Mouse (Mus musculus) liver, embryonic 12.5 days (tissue): ENCODE data around the gene Ankrd44. TPM values are rescaled to one million over a fixed set of nuclear protein-coding genes. Genes with fewer than 3 reads are reported as not detected.
A peak's percentile ranks its signal among the peaks of the same experiment; 100 is the strongest.
"Not testable (repeated sequence)": the region's sequence is repeated elsewhere in the genome, so short reads cannot be mapped to it uniquely, and the experiment has no call there.

Source experiments
- ATAC-seq: fragments of 200-750 bp; cut with Nextera tagmentation; 2 replicates; pipeline ENCODE4 v1.8.0; 2017; ENCODE audit warnings: moderate number of reproducible peaks, mild to moderate bottlenecking, moderate library complexity
- H3K27ac ChIP-seq: fragments of 300-500 bp; sonication (generic); 2 replicates; pipeline ENCODE4 v1.5.1; 2016; ENCODE audit warnings: mild to moderate bottlenecking
- H3K27me3 ChIP-seq: fragments of 300-500 bp; sonication (generic); replicated peaks from 2 replicates; pipeline ENCODE4 v1.6.1; 2016; ENCODE audit warnings: mild to moderate bottlenecking, moderate library complexity
- H3K36me3 ChIP-seq: fragments of 300-500 bp; sonication (generic); 2 replicates; pipeline ENCODE4 v1.6.1; 2016; ENCODE audit warnings: mild to moderate bottlenecking, moderate library complexity
- H3K4me1 ChIP-seq: fragments of 300-500 bp; sonication (generic); 2 replicates; pipeline ENCODE4 v1.6.1; 2016
- H3K4me2 ChIP-seq: fragments of 300-500 bp; sonication (generic); 2 replicates; pipeline ENCODE4 v1.6.1; 2016; ENCODE audit warnings: mild to moderate bottlenecking, moderate library complexity
- H3K4me3 ChIP-seq: fragments of 300-500 bp; sonication (generic); 2 replicates; pipeline ENCODE4 v1.5.1; 2016; ENCODE audit warnings: mild to moderate bottlenecking, moderate library complexity
- H3K9ac ChIP-seq: fragments of 300-500 bp; sonication (generic); 2 replicates; pipeline ENCODE4 v1.6.1; 2016; ENCODE audit warnings: mild to moderate bottlenecking, moderate library complexity
- H3K9me3 ChIP-seq: fragments of 300-500 bp; sonication (generic); replicated peaks from 2 replicates; pipeline ENCODE4 v1.6.1; 2016; ENCODE audit warnings: mild to moderate bottlenecking, moderate library complexity
- WGBS: fragments of 180-500 bp; shearing (Covaris S2); methylation state at CpG from one replicate; pipeline ENCODE4 v1.1.7; 2016; ENCODE audit not compliant: insufficient replicate concordance; 5-methylcytosine and 5-hydroxymethylcytosine counted together
- polyA plus RNA-seq: library from polyadenylated mRNA; unstranded; fragments of >200 nt; fragmentation: Nextera tagmentation; extraction: Ambion mirVana; gene quantifications from 2 replicates; pipeline ENCODE4 v1.2.1, GENCODE M21; 2016

Gene Ankrd44
- 4.5 and 6.1 TPM in 2 replicates for polyA plus RNA-seq

DNA sequence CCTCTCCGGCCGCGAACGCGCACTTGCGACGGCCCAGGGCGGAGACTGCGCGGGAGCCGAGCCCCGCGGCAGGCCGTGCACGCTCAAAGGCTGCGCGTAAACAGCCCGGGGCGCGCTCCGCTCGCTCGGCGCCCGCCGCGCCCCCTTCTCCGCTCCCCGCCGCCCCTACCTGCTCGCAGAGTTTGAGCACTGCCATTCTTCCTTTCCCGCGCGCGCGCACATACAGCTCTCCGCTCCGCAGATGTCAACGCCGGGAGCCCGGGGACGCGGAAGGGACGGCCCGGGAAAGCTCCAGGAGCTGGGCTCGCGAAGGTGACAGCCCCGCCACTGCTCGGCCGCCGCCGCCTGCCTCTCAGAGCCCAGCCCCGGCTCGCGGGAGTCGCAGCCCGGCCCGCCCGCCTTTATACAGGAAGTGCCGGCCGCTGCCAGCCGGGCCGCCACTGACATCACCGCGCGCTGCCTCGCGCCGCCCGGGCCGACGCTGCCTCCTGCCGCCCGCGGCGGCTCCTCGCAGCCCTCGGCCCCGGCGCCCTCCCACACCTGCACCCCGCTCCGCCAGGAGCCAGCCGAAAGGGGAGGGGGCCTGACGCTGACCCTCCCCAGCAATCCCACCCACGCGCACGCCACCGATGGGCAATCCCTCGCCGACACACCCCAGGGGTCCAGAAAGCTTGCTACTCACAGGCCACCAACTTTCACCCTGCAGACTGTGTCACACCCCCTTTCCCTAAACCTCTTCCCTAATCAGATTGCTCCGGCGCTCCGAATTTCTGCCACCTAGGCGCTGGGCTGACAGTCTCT is at the start of gene Ankrd44:
Gene Ankrd44, minus strand, starts transcription at position 417 of the 801 bp plus-strand sequence.
- no peaks in the 10 kb centered on the region for H3K9me3 ChIP-seq
- peak within 1 kb of the TSS; percentile 91 for H3K4me2 ChIP-seq
- H3K27me3 ChIP-seq = peaks cover 43% of the 10 kb centered on the region
- H3K9ac ChIP-seq = peak within 1 kb of the TSS; percentile 76
- ATAC-seq = peak; percentile 83
- H3K4me1 ChIP-seq = peaks cover 33% of the 10 kb centered on the region
- H3K4me3 ChIP-seq = peak within 1 kb of the TSS; percentile 72
- no peaks in the 10 kb centered on the region for H3K36me3 ChIP-seq
- WGBS = under 1% methylated on average over 54 of the region's 94 CpGs
- peak within 1 kb of the TSS; percentile 50; the same call in 1 of the 2 replicates for H3K27ac ChIP-seq

- Histone ChIP-seq H3K27me3 (no peaks in the 10 kb centered on the region), H3K4me2 (no peak overlapping the region), H3K9me3 (no peaks in the 10 kb centered on the region), H3K4me3 (no peak overlapping the region), H3K4me1 (no peaks in the 10 kb centered on the region), H3K36me3 (no peaks in the 10 kb centered on the region), H3K9ac (no peak overlapping the region), H3K27ac (no peak overlapping the region)
- WGBS = 67% methylated on average over 5 of the region's 5 CpGs
- ATAC-seq = no peak
These were observed 45.7 kb upstream of the Ankrd44 start for GRCm38 (mm10) chr1:54971687-54972404.

DNA sequence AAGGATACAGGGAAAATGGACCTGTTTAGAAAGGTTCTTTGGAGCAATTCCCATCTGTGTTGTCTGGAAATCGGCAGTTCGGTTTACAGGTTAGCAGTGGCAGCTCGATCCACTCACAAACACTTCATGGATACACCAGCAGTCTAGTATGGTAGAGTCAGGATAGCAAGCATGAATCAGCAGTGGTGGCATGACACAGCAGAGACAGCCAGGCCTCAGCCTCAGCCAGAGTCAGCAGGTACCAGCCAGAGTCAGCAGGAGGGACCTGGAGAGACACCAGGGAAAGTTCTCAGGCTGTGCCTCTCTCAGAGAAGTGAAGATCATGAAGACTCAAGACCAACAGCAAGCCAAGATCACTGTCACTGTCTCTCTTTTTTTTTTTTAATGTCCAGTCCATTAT is 40.7 kb upstream of the Ankrd44 start:
- Histone ChIP-seq H3K4me1 (no peaks in the 10 kb centered on the region), H3K36me3 (no peaks in the 10 kb centered on the region), H3K9ac (no peak overlapping the region), H3K4me3 (no peak overlapping the region), H3K4me2 (0 out of 2 replicates have a peak overlapping the region, but pooled peaks have one; percentile 8), H3K27ac (no peak overlapping the region), H3K27me3 (no peaks in the 10 kb centered on the region), H3K9me3 (no peaks in the 10 kb centered on the region)
- 75% methylated on average over 3 of the region's 3 CpGs for WGBS
- ATAC-seq = peak; percentile 97

- H3K27me3 ChIP-seq = no peaks in the 10 kb centered on the region
- no peak for ATAC-seq
- no peaks in the 10 kb centered on the region for H3K4me1 ChIP-seq
- 65% methylated on average over 11 of the region's 11 CpGs for WGBS
- no peak overlapping the region for H3K4me3 ChIP-seq
- no peaks in the 10 kb centered on the region for H3K36me3 ChIP-seq
- H3K27ac ChIP-seq = no peak overlapping the region
- H3K9ac ChIP-seq = no peak overlapping the region
- no peaks in the 10 kb centered on the region for H3K9me3 ChIP-seq
- no peak overlapping the region for H3K4me2 ChIP-seq
These were observed 39.2 kb upstream of the Ankrd44 start for GRCm38 (mm10) chr1:54965159-54965995.

- no peak overlapping the region for H3K4me3 ChIP-seq
- no peak overlapping the region for H3K27ac ChIP-seq
- no peaks in the 10 kb centered on the region for H3K4me1 ChIP-seq
- ATAC-seq = no peak
- H3K9ac ChIP-seq = no peak overlapping the region
- no peaks in the 10 kb centered on the region for H3K9me3 ChIP-seq
- H3K4me2 ChIP-seq = no peak overlapping the region
- no peaks in the 10 kb centered on the region for H3K27me3 ChIP-seq
- WGBS = 70% methylated on average over 9 of the region's 9 CpGs
- no peaks in the 10 kb centered on the region for H3K36me3 ChIP-seq
These were observed 35.5 kb upstream of the Ankrd44 start for GRCm38 (mm10) chr1:54961724-54962123.

DNA sequence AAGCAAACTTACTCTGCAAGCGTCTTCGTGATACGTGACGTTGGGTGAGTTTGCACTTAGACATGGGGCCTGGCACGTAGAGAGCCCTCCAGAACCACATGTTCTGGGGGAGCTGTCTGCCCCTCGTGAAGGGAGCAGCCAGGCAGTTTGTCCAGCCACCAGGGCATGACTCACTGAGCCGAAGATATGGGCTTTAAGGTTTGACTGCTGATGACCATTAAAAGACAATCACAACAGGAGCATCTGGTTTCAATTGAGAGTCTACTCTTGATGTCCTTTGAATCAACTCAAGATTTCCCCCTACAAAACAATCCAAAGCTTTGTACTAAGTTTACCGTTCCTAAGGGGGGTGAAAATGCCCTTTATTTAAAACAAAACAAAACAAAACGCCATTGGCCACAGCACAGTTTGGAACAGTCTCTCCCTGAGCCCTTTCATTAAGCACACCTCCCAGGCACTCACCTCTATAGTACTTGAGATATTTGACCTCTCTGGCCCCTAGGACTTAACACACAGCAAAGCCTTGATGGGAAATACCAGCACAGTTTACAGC is 34.5 kb upstream of the Ankrd44 start:
- Histone ChIP-seq H3K4me2 (no peak overlapping the region), H3K36me3 (no peaks in the 10 kb centered on the region), H3K4me3 (no peak overlapping the region), H3K9me3 (no peaks in the 10 kb centered on the region), H3K9ac (no peak overlapping the region), H3K4me1 (no peaks in the 10 kb centered on the region), H3K27me3 (no peaks in the 10 kb centered on the region), H3K27ac (no peak overlapping the region)
- ATAC-seq = no peak
- 72% methylated on average over 9 of the region's 9 CpGs for WGBS

- Histone ChIP-seq H3K4me1 (no peaks in the 10 kb centered on the region), H3K4me2 (no peak overlapping the region), H3K4me3 (no peak overlapping the region), H3K9me3 (no peaks in the 10 kb centered on the region), H3K9ac (no peak overlapping the region), H3K27me3 (no peaks in the 10 kb centered on the region), H3K27ac (no peak overlapping the region), H3K36me3 (no peaks in the 10 kb centered on the region)
- WGBS = 54% methylated on average over 3 of the region's 3 CpGs
- no peak for ATAC-seq
These were observed 32.3 kb upstream of the Ankrd44 start for GRCm38 (mm10) chr1:54958525-54958924.

- WGBS = 78% methylated on average over 14 of the region's 14 CpGs
- not testable (repeated sequence) for H3K36me3 ChIP-seq, H3K4me1 ChIP-seq, H3K4me2 ChIP-seq, ATAC-seq, H3K9ac ChIP-seq, H3K4me3 ChIP-seq, H3K9me3 ChIP-seq, H3K27ac ChIP-seq, H3K27me3 ChIP-seq
These were observed 30.8 kb upstream of the Ankrd44 start for GRCm38 (mm10) chr1:54956995-54957394.

DNA sequence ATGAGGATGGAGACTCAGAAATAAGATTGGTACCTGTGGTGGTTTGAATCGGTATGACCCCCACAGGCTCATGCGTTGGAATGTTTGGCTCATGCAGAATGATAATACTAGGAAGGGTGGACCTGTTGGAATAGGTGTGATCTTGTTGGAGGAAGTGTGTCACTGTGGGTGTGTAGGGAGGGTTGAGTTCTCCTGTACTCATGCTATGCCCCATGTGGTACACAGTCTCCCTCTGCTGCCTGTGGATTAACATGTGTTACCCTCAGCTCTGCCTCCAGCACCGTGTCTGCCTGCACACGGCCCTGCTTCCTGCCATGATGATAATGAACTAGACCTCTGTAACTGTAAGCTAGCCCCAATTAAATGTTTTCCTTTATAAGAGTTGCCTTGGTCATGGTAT is 28.7 kb upstream of the Ankrd44 start:
- no peaks in the 10 kb centered on the region for H3K36me3 ChIP-seq
- H3K4me2 ChIP-seq = no peak overlapping the region

DNA sequence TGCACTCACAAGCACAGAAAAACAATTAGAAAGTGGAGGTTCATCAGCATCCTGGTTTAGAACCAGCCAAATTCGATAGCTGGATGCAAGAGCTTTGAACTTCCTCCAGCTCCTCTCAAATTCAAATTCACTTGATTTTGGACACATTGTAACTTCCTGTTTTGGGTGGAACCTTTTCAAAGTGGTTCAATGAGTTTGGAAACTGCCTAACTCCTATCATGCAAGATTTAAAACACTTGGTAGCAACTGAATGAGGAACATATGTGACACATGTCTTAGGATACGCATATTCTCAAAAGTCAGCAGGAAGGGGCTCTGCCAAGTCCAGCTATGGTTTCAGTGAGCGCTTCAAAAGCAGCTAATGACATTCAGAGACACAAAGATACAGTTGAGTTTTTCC is 18.5 kb upstream of the Ankrd44 start:
- no peak overlapping the region for H3K4me3 ChIP-seq
- no peak overlapping the region for H3K9ac ChIP-seq
- no peak overlapping the region for H3K27ac ChIP-seq
- WGBS = 52% methylated on average over 3 of the region's 3 CpGs
- H3K4me2 ChIP-seq = no peak overlapping the region
- no peaks in the 10 kb centered on the region for H3K4me1 ChIP-seq
- no peaks in the 10 kb centered on the region for H3K36me3 ChIP-seq
- ATAC-seq = no peak
- H3K9me3 ChIP-seq = no peaks in the 10 kb centered on the region
- H3K27me3 ChIP-seq = no peaks in the 10 kb centered on the region

More for the DNA sequence above, 28.7 kb upstream of the Ankrd44 start:
- H3K9ac ChIP-seq = no peak overlapping the region
- no peak overlapping the region for H3K4me3 ChIP-seq
- ATAC-seq = no peak
- 68% methylated on average over 4 of the region's 4 CpGs for WGBS
- H3K9me3 ChIP-seq = no peaks in the 10 kb centered on the region
- H3K27me3 ChIP-seq = no peaks in the 10 kb centered on the region
- no peaks in the 10 kb centered on the region for H3K4me1 ChIP-seq
- no peak overlapping the region for H3K27ac ChIP-seq

DNA sequence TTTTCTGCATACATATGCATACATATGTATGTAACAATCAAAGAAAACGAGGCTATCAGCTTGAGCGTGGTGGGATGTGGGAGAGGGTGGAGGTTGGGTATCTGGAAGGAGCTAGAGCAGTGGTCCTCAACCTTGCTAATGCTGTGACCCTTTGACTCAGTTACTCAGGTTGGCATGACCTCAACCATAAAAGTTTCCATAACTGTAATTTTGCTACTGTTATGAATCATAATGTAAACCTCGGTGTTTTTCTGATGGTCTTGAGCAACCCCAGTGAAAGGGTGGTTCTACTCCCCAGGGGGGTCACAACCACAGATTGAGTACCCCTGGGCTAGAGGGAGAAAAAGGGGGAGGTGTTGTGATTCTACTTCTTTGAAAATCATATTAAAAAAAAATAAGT is 9.3 kb upstream of the Ankrd44 start:
- no peaks in the 10 kb centered on the region for H3K4me1 ChIP-seq
- H3K9ac ChIP-seq = no peak overlapping the region
- no peaks in the 10 kb centered on the region for H3K27me3 ChIP-seq
- H3K9me3 ChIP-seq = no peaks in the 10 kb centered on the region
- H3K27ac ChIP-seq = no peak overlapping the region
- no peak for ATAC-seq
- 52% methylated on average over 3 of the region's 3 CpGs for WGBS
- no peak overlapping the region for H3K4me3 ChIP-seq
- H3K4me2 ChIP-seq = no peak overlapping the region
- H3K36me3 ChIP-seq = no peaks in the 10 kb centered on the region
